Mouse (Mus musculus) stomach, embryonic 15.5 days (tissue): ENCODE results near the gene Dlx5. TPM values are rescaled to one million over a fixed set of nuclear protein-coding genes. Genes with fewer than 3 reads are reported as not detected.

ENCODE experiments used
- ATAC-seq: fragments of 200-750 bp; cut with Nextera tagmentation; 2 replicates; pipeline ENCODE4 v1.8.0; 2017; ENCODE audit warnings: low read depth, moderate number of reproducible peaks, moderate TSS enrichment; ENCODE audit not compliant: insufficient read depth, low FRiP score
- H3K27ac ChIP-seq: fragments of 300-500 bp; sonication (generic); 2 replicates; pipeline ENCODE4 v1.5.1; 2015; ENCODE audit warnings: mild to moderate bottlenecking, inconsistent platforms
- H3K27me3 ChIP-seq: fragments of 300-500 bp; sonication (generic); replicated peaks from 2 replicates; pipeline ENCODE4 v1.6.1; 2015; ENCODE audit warnings: inconsistent platforms
- H3K36me3 ChIP-seq: fragments of 300-500 bp; sonication (generic); 2 replicates; pipeline ENCODE4 v1.6.1; 2015; ENCODE audit warnings: inconsistent platforms
- H3K4me1 ChIP-seq: fragments of 300-500 bp; sonication (generic); 2 replicates; pipeline ENCODE4 v1.6.1; 2015; ENCODE audit warnings: inconsistent platforms
- H3K4me2 ChIP-seq: fragments of 300-500 bp; sonication (generic); 2 replicates; pipeline ENCODE4 v1.6.1; 2015; ENCODE audit warnings: mild to moderate bottlenecking, inconsistent platforms
- H3K4me3 ChIP-seq: fragments of 300-500 bp; sonication (generic); replicated peaks from 2 replicates; pipeline ENCODE4 v1.5.1; 2015; ENCODE audit warnings: inconsistent platforms
- H3K9ac ChIP-seq: fragments of 300-500 bp; sonication (generic); 2 replicates; pipeline ENCODE4 v1.6.1; 2015; ENCODE audit warnings: inconsistent platforms
- H3K9me3 ChIP-seq: fragments of 300-500 bp; sonication (generic); 2 replicates; pipeline ENCODE4 v1.6.1; 2016; ENCODE audit warnings: inconsistent platforms
- WGBS: fragments of 180-500 bp; shearing (Covaris S2); methylation state at CpG from one replicate; pipeline ENCODE4 v1.1.7; 2015; 5-methylcytosine and 5-hydroxymethylcytosine counted together
- polyA plus RNA-seq: library from polyadenylated mRNA; unstranded; fragments of >200 nt; fragmentation: Nextera tagmentation; extraction: Ambion mirVana; gene quantifications from 2 replicates; pipeline ENCODE4 v1.2.1, GENCODE M21; 2015

The Dlx5 gene
- polyA plus RNA-seq, 1 experiment from 2014 or later, result 3.4 TPM

DNA sequence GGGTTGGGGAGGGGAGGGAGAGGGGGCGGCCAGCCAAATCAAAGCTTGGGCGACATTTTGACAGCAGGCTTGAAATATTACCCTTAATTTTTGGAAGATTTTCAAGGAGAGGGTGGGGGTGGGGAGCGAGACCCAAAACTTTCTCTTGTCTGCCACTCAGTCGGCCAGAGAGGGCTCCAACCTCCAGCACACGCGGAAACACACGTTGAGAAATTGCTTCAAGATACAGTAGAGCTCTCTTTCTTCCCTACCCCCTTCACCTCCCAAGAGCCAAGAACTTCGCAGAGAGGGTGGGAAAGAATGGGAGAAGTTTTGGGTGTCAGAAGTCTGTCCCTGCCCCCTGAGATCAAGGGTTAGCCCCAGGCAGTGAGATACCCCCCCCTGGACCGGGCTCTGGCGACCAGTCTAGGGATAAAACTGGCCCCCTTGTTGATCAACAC is 26.1 kb downstream of the Dlx5 start:
- no peak for ATAC-seq
- no peak overlapping the region for H3K4me3 ChIP-seq
- H3K9me3 ChIP-seq, result no peaks in the 10 kb centered on the region

DNA sequence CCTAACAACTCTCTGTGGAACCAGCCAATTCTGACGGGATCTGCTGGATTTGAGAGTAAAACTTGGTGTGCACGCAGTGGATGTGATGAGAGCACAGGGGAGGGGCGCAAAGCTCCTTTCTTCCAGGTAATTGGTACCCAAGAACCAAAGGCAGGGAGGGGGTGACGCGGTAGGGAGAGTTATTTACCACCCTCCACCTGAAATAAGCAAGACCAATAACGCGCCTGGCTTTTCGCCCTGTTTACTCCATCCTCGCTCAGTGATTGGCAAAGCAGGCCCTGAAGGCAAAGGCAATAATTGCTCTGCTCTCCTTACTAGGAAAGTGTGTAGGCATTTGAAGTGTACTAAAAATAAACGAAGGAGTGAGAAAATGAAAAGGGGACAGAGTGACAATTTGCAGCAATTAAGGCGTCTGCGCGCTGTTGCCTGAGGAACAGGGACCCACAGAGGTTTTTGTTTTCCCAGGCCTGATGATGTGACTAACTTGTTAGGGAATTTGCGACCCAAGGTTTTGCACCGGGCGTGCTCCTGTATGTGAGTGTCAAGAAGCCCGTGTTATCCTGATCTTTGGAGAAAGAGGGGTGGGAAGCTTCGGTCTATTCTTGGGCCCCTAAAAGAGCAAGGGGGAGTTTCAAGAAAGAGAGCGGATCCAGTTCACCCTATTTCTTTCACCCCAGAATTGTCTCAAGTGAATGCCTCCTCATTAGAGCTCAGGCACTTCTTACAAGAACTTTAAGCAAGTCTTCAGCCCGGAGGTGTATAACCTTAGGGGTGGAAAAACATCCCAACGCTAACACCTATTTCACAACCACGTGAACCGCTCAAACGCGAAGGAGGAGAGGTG is 26.8 kb downstream of the Dlx5 start:
- ATAC-seq, result no peak
- H3K27ac ChIP-seq, result no peak overlapping the region
- H3K4me3 ChIP-seq, result no peak overlapping the region
- H3K9me3 ChIP-seq, result no peaks in the 10 kb centered on the region
- WGBS, result 2% methylated on average over 25 of the region's 25 CpGs
- H3K27me3 ChIP-seq, result peaks cover 90% of the 10 kb centered on the region
- no peak overlapping the region for H3K9ac ChIP-seq
- no peak overlapping the region for H3K4me2 ChIP-seq
- H3K36me3 ChIP-seq, result no peaks in the 10 kb centered on the region
- H3K4me1 ChIP-seq, result 0 out of 2 replicates have a peak, but pooled peaks cover 1% of the 10 kb centered on the region

More for the DNA sequence above, 26.1 kb downstream of the Dlx5 start:
- H3K27ac ChIP-seq, result no peak overlapping the region
- H3K4me1 ChIP-seq, result 0 out of 2 replicates have a peak, but pooled peaks cover 3% of the 10 kb centered on the region
- no peaks in the 10 kb centered on the region for H3K36me3 ChIP-seq
- H3K27me3 ChIP-seq, result peaks cover 90% of the 10 kb centered on the region
- 2% methylated on average over 10 of the region's 10 CpGs for WGBS
- no peak overlapping the region for H3K9ac ChIP-seq
- no peak overlapping the region for H3K4me2 ChIP-seq

DNA sequence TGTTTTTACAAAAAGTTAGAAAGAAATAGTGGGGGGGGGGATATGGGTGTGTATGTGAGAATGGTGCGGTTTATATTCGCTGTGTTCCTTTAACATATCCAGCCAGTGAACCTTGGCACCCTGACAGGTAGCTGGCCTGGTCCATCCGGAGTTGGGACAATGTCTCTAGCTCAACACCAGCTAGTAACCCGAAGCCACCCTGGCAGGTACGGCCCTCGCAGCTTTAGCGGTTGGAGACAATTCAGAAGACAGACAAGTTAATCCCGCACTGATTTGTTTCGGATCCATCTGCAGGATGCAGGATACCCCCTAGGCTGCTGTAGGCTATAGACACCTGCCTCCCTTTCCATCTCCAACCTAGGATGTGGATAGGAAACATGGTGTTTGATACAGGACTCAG is 27.7 kb downstream of the Dlx5 start:
- no peaks in the 10 kb centered on the region for H3K36me3 ChIP-seq
- ATAC-seq, result no peak

DNA sequence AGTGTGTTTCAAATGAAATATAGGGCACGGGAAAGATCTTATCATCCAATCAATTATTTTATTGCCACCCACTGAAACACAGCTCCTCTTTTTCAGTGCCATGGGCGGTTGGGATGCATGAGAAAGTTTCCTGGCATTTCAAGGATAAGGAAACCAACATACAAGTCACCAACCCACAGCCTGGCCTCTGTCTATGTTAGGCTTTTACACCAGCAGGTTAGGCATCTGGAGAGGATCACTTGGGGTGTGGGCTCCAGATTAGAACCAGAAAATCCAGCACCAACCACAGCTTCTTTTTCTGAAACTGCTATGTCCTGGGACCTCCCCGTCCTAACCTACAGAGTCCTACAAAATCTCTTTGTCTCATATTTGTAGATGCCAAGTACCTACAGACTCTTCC is 28.9 kb downstream of the Dlx5 start:
- 28% methylated on average over 3 of the region's 3 CpGs for WGBS

More for the DNA sequence above, 27.7 kb downstream of the Dlx5 start:
- H3K4me2 ChIP-seq, result no peak overlapping the region
- 2% methylated on average over 9 of the region's 9 CpGs for WGBS
- no peak overlapping the region for H3K4me3 ChIP-seq
- H3K27me3 ChIP-seq, result peaks cover 82% of the 10 kb centered on the region
- H3K27ac ChIP-seq, result no peak overlapping the region
- H3K9ac ChIP-seq, result no peak overlapping the region
- H3K9me3 ChIP-seq, result no peaks in the 10 kb centered on the region
- H3K4me1 ChIP-seq, result no peaks in the 10 kb centered on the region

DNA sequence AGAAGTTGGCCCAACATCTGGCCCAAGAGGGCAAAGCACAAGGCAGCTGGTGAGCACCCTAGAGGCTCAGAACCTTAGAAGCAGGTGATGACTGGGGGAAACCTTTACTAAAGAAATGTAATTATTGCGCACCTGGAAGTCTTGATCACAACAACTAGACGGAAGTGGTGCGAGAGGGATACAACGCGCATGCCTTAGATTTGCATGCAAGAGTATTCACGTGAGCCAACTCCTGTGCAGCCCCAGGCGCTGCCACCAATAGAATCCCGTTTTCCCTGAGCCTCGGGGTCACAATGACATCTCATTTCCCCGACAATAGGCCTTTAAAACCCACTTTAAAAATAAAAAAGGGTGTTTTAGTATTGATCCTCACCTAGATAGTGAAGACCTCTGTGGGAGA is 30.7 kb downstream of the Dlx5 start:
- H3K4me1 ChIP-seq, result no peaks in the 10 kb centered on the region
- H3K27ac ChIP-seq, result no peak overlapping the region
- no peaks in the 10 kb centered on the region for H3K36me3 ChIP-seq
- no peak overlapping the region for H3K4me2 ChIP-seq
- no peak overlapping the region for H3K9ac ChIP-seq
- peaks cover 76% of the 10 kb centered on the region for H3K27me3 ChIP-seq
- no peak for ATAC-seq
- no peak overlapping the region for H3K4me3 ChIP-seq
- H3K9me3 ChIP-seq, result no peaks in the 10 kb centered on the region
- 3% methylated on average over 10 of the region's 10 CpGs for WGBS

More for the DNA sequence above, 28.9 kb downstream of the Dlx5 start:
- Histone ChIP-seq H3K9me3 (no peaks in the 10 kb centered on the region), H3K4me3 (no peak overlapping the region), H3K4me2 (no peak overlapping the region), H3K36me3 (no peaks in the 10 kb centered on the region), H3K9ac (no peak overlapping the region), H3K27me3 (peaks cover 80% of the 10 kb centered on the region), H3K27ac (no peak overlapping the region), H3K4me1 (no peaks in the 10 kb centered on the region)
- no peak for ATAC-seq

DNA sequence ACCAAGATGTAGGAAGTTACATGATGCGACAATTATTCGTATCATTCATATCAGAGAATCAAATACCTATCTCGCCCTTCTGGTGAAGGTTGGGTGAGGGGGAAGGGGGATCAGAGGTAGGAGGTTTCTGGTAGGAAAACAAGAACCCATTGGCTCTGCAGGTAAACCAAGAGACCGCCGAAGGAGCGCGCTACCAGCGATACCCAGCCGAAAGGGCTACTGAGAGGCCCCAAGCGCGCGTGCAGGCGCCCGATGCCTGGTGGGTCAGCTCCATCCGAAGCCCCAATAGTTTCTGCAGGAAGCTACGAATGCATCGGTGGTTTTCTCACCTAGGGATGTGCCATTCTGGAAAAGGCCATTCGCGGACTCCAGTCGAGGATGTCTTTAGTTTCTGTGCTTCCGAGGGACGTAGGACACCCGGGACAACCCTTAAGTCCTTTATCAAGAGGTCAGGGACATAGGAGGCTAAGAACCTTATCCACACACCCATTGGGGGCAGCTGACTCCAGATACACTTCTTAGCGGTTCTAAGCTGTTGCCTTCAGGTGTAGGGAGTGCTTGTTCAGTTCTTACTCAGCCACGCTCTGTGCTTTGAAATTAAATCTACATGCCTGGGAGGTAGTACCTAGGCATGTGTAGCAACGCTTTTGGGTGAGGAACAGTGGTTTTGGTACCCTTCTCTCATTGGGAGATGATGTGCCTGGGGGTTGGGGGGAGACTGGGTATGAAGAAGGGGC is 31.4 kb downstream of the Dlx5 start:
- no peak for ATAC-seq
- Histone ChIP-seq H3K4me2 (no peak overlapping the region), H3K27ac (no peak overlapping the region), H3K36me3 (no peaks in the 10 kb centered on the region), H3K27me3 (peaks cover 72% of the 10 kb centered on the region), H3K9me3 (no peaks in the 10 kb centered on the region), H3K9ac (no peak overlapping the region), H3K4me1 (no peaks in the 10 kb centered on the region), H3K4me3 (no peak overlapping the region)
- 3% methylated on average over 26 of the region's 26 CpGs for WGBS

DNA sequence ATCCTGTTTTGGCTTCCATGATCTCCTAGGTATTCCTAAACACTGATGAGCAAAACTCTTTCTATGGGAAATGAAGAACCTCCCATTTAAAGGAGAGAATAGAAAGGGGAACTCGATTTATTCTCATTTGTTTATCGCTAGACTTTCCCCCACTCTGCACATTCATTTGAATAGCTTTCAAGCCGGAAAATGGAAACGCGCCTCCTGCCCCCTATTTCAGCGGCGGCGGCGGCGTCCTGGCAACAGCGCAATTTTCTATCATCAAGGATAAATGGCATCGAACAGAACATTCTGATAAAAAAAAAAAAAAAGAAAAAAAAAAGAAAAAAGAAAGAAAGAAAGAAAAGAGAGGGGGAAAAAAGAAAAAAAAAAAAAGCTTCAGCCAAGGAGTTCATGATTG is 32.1 kb downstream of the Dlx5 start:
- no peak for ATAC-seq
- no peak overlapping the region for H3K4me3 ChIP-seq
- H3K27ac ChIP-seq, result no peak overlapping the region
- H3K27me3 ChIP-seq, result peaks cover 68% of the 10 kb centered on the region
- WGBS, result 3% methylated on average over 12 of the region's 12 CpGs
- H3K9ac ChIP-seq, result no peak overlapping the region
- no peak overlapping the region for H3K4me2 ChIP-seq
- no peaks in the 10 kb centered on the region for H3K36me3 ChIP-seq
- H3K9me3 ChIP-seq, result no peaks in the 10 kb centered on the region
- H3K4me1 ChIP-seq, result no peaks in the 10 kb centered on the region

DNA sequence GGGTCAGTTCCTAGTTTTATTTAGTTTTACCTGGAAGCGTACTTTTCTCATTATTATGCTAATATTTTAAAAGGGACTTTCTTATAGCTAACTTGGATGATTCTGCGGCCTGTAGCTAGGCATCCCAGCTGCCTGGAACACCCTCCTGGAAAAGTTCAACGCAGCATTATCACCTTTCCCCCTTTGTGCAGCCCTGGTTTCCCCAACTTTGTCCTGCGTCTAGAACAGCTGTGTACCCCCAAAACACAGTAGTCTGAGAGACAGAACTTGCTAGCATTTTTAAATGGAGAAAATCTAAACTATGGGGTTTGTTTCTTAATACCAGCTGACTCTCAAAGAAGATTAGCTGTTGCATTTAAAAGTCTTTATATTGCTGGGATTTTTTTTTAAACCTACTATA is 33.3 kb downstream of the Dlx5 start:
- Histone ChIP-seq H3K4me1 (no peaks in the 10 kb centered on the region), H3K27me3 (peaks cover 61% of the 10 kb centered on the region), H3K27ac (no peak overlapping the region), H3K9ac (no peak overlapping the region), H3K36me3 (no peaks in the 10 kb centered on the region), H3K4me3 (no peak overlapping the region), H3K9me3 (no peaks in the 10 kb centered on the region), H3K4me2 (no peak overlapping the region)
- WGBS, result 12% methylated on average over 4 of the region's 4 CpGs
- no peak for ATAC-seq

DNA sequence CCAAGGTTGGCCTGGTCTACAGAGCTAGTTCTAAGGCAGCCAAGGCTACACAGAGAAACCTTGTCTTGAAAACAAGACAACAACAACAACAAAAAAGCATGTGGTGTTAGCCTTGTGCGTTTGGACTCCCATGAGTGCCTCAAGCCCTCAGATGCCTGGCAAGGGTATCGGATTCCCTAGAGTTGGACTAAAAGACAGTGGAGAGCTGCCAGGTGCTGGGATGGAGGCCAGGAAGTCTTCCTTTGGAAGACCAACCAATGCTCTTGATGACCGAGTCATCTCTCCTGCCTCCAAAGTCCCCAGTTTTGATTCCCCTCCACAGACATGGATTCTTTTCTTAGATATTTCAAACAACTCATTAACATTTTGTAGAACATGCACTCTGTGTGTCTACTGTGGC is 48.6 kb downstream of the Dlx5 start:
- no peaks in the 10 kb centered on the region for H3K4me1 ChIP-seq
- H3K9ac ChIP-seq, result no peak overlapping the region
- H3K36me3 ChIP-seq, result no peaks in the 10 kb centered on the region
- WGBS, result 91% methylated on average over 3 of the region's 3 CpGs
- H3K27me3 ChIP-seq, result no peaks in the 10 kb centered on the region
- H3K4me3 ChIP-seq, result no peak overlapping the region
- H3K27ac ChIP-seq, result no peak overlapping the region
- ATAC-seq, result no peak
- no peaks in the 10 kb centered on the region for H3K9me3 ChIP-seq
- H3K4me2 ChIP-seq, result no peak overlapping the region

DNA sequence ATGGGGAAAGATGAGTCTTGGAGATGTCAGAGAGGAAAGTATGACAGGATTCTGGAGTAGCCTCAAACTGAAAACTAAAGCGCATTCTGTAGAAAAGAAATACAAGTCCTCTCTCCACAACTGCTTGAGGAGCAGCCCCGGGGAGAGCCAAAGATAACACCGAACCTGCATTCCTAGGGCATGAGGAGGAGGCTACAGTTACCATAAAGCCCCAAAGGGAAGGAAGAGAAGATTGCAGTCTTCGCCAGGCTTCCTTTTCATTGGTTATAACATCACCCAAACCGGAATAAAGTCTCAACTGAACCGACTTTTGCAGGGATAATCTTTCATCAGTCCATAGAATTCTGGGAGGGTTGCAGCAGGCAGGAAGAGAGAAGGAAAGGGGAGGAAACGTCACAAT is 51.4 kb downstream of the Dlx5 start:
- no peak overlapping the region for H3K4me3 ChIP-seq
- ATAC-seq, result no peak
- H3K27me3 ChIP-seq, result no peaks in the 10 kb centered on the region
- H3K9ac ChIP-seq, result no peak overlapping the region
- no peaks in the 10 kb centered on the region for H3K4me1 ChIP-seq
- no peak overlapping the region for H3K27ac ChIP-seq
- H3K9me3 ChIP-seq, result no peaks in the 10 kb centered on the region
- no peaks in the 10 kb centered on the region for H3K36me3 ChIP-seq
- 67% methylated on average over 7 of the region's 7 CpGs for WGBS
- no peak overlapping the region for H3K4me2 ChIP-seq
